25 mouse cellular contexts compared by ENCODE assay signal in the genomic region with DNA sequence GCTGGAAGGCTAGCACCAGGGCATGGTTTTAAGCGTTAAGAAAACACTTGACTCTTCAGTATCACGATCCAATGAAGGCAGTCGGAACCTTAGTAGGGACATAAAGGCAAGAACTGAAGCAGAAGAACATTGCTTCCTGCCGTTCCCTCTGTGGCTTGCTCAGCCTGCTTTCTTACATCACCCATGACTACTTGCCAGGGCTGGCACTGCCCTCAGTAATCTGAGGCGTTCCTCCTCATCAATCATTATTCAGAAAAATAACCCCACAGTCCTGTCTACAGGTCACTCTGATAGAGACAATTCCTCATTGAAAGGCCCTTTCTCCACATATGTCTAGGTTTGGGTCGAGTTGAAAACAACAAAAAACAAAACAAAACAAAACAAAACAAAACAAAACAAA. TPM values are rescaled to one million over a fixed set of nuclear protein-coding genes. Genes with fewer than 3 reads are reported as not detected.
"Had no signal": no experiment of that assay in that cellular context is flagged by ENCODE, and none has a peak within 500 bp of the region (broad histone marks: within the 10 kb centered on the region; RNA-seq: fewer than 3 reads in every experiment).

No protein-coding gene starts in this region.

- DNase-seq: lung, adult 18-20 months; lung, embryonic 14.5 days; lung, postnatal 10 days; lung, postnatal 4 days; midbrain, embryonic 14.5 days; retina, postnatal 1 day; right cerebral cortex, adult 18-20 months; right cerebral cortex, postnatal 25 days; right cerebral cortex, postnatal 4 days; thymus, adult 18-20 months; thymus, postnatal 14 days; thymus, postnatal 36 days had no signal

- H3K4me2 ChIP-seq: lung, embryonic 14.5 days; midbrain, embryonic 12.5 days; neural tube, embryonic 13.5 days; neural tube, embryonic 15.5 days; stomach, embryonic 15.5 days had no signal

- H3K9me3 ChIP-seq: midbrain, embryonic 10.5 days; midbrain, embryonic 12.5 days; neural tube, embryonic 13.5 days; neural tube, embryonic 15.5 days; stomach, embryonic 15.5 days had no signal

- H3K27ac ChIP-seq: midbrain, embryonic 10.5 days; midbrain, embryonic 12.5 days; neural tube, embryonic 13.5 days; neural tube, embryonic 15.5 days; stomach, embryonic 15.5 days had no signal

- H3K27me3 ChIP-seq: midbrain, embryonic 12.5 days; neural tube, embryonic 13.5 days; neural tube, embryonic 15.5 days; stomach, embryonic 15.5 days had no signal

- H3K36me3 ChIP-seq: midbrain, embryonic 10.5 days; midbrain, embryonic 12.5 days; neural tube, embryonic 13.5 days; neural tube, embryonic 15.5 days; stomach, embryonic 15.5 days had no signal

- H3K4me1 ChIP-seq: midbrain, embryonic 10.5 days; midbrain, embryonic 12.5 days; neural tube, embryonic 13.5 days; neural tube, embryonic 15.5 days; stomach, embryonic 15.5 days had no signal

- H3K9ac ChIP-seq: lung, embryonic 14.5 days; midbrain, embryonic 12.5 days; neural tube, embryonic 13.5 days; neural tube, embryonic 15.5 days; stomach, embryonic 15.5 days had no signal

- ATAC-seq: midbrain, embryonic 16.5 days had no signal

- H3K4me3 ChIP-seq: midbrain, embryonic 10.5 days; midbrain, embryonic 12.5 days; myocyte; neural tube, embryonic 13.5 days; neural tube, embryonic 15.5 days; stomach, embryonic 15.5 days had no signal

RNA-seq across cellular contexts. Expression of a gene that starts 8.8 kb away (rescaled TPM):
- total RNA-seq: megakaryocyte-erythroid progenitor cell, adult 5-6 weeks had no signal
- polyA plus RNA-seq: liver, embryonic 16.5 days; lung, embryonic 14.5 days; lung, embryonic 16.5 days; midbrain, embryonic 10.5 days; midbrain, embryonic 12.5 days; midbrain, embryonic 14.5 days; midbrain, embryonic 16.5 days; myocyte; neural tube, embryonic 11.5 days; neural tube, embryonic 13.5 days; neural tube, embryonic 15.5 days; spleen, adult 2 months had no signal

RNA-seq across cellular contexts. Expression of a gene that starts 12.1 kb away (rescaled TPM):
- total RNA-seq: megakaryocyte-erythroid progenitor cell, adult 5-6 weeks had no signal
- polyA plus RNA-seq: liver, embryonic 16.5 days; lung, embryonic 14.5 days; lung, embryonic 16.5 days; midbrain, embryonic 10.5 days; midbrain, embryonic 12.5 days; midbrain, embryonic 14.5 days; myocyte; neural tube, embryonic 11.5 days; neural tube, embryonic 13.5 days; spleen, adult 2 months; stomach, embryonic 15.5 days; thymus, postnatal 0 days had no signal

RNA-seq across cellular contexts. Expression of a gene that starts 23.3 kb away (rescaled TPM):
- total RNA-seq: megakaryocyte-erythroid progenitor cell, adult 5-6 weeks had no signal
- polyA plus RNA-seq: liver, embryonic 16.5 days; lung, embryonic 14.5 days; lung, embryonic 16.5 days; midbrain, embryonic 10.5 days; midbrain, embryonic 12.5 days; midbrain, embryonic 14.5 days; midbrain, embryonic 16.5 days; myocyte; neural tube, embryonic 11.5 days; neural tube, embryonic 13.5 days; neural tube, embryonic 15.5 days; spleen, adult 2 months; stomach, embryonic 15.5 days; thymus, postnatal 0 days had no signal

RNA-seq across cellular contexts. Expression of a gene that starts 29.5 kb away (rescaled TPM):
- total RNA-seq: megakaryocyte-erythroid progenitor cell, adult 5-6 weeks had no signal
- polyA plus RNA-seq: liver, embryonic 16.5 days; lung, embryonic 14.5 days; lung, embryonic 16.5 days; midbrain, embryonic 10.5 days; midbrain, embryonic 12.5 days; midbrain, embryonic 14.5 days; midbrain, embryonic 16.5 days; myocyte; neural tube, embryonic 11.5 days; neural tube, embryonic 13.5 days; neural tube, embryonic 15.5 days; spleen, adult 2 months; stomach, embryonic 15.5 days; thymus, postnatal 0 days had no signal

RNA-seq across cellular contexts. Expression of a gene that starts 33.2 kb away (rescaled TPM):
- polyA plus RNA-seq: lung, embryonic 14.5 days; myocyte; thymus, postnatal 0 days had no signal
